Comparison of ENCODE assay signal across 8 mouse cellular contexts in genomic region chr5:96917596-96918258, GRCm38 (mm10).
DNase-seq lines count a peak whose midpoint lies in the region; ATAC-seq lines count a peak whose summit lies in the region.

No protein-coding gene starts in this region.

- peaks cover 2% of the 10 kb centered on the region for H3K4me1 ChIP-seq in hindbrain, embryonic 12.5 days
- H3K4me1 ChIP-seq in hindbrain, embryonic 10.5 days (replicated peaks) = peaks cover 16% of the 10 kb centered on the region
- H3K4me1 ChIP-seq in embryonic facial prominence, embryonic 15.5 days = 0 out of 2 replicates have a peak, but pooled peaks cover 2% of the 10 kb centered on the region
- H3K4me1 ChIP-seq in megakaryocyte, embryonic 14.5 days = peaks cover 97% of the 10 kb centered on the region

- H3K9ac ChIP-seq in hindbrain, embryonic 12.5 days = no peak overlapping the region
- no peak overlapping the region for H3K9ac ChIP-seq in embryonic facial prominence, embryonic 15.5 days

- no peak overlapping the region for H3K4me2 ChIP-seq in hindbrain, embryonic 12.5 days (replicated peaks)
- no peak overlapping the region for H3K4me2 ChIP-seq in embryonic facial prominence, embryonic 15.5 days (replicated peaks)

- no peak overlapping the region for H3K4me3 ChIP-seq in hindbrain, embryonic 12.5 days
- H3K4me3 ChIP-seq in hindbrain, embryonic 10.5 days = no peak overlapping the region
- H3K4me3 ChIP-seq in embryonic facial prominence, embryonic 15.5 days (replicated peaks) = no peak overlapping the region
- H3K4me3 ChIP-seq in megakaryocyte, embryonic 14.5 days (replicated peaks) = peak overlapping the region; percentile 86

- no peaks in the 10 kb centered on the region for H3K9me3 ChIP-seq in hindbrain, embryonic 12.5 days (replicated peaks)
- no peaks in the 10 kb centered on the region for H3K9me3 ChIP-seq in hindbrain, embryonic 10.5 days
- no peaks in the 10 kb centered on the region for H3K9me3 ChIP-seq in embryonic facial prominence, embryonic 15.5 days (replicated peaks)
- H3K9me3 ChIP-seq in megakaryocyte, embryonic 14.5 days = no peaks in the 10 kb centered on the region

- 0 out of 2 replicates have a peak overlapping the region, but pooled peaks have one; percentile 5 for H3K27ac ChIP-seq in hindbrain, embryonic 12.5 days
- no peak overlapping the region; the same call in 1 of the 2 replicates for H3K27ac ChIP-seq in hindbrain, embryonic 10.5 days
- 0 out of 2 replicates have a peak overlapping the region, but pooled peaks have one; percentile 8 for H3K27ac ChIP-seq in embryonic facial prominence, embryonic 15.5 days (replicated peaks)

- no peaks in the 10 kb centered on the region for H3K36me3 ChIP-seq in hindbrain, embryonic 12.5 days
- no peaks in the 10 kb centered on the region for H3K36me3 ChIP-seq in hindbrain, embryonic 10.5 days
- no peaks in the 10 kb centered on the region for H3K36me3 ChIP-seq in embryonic facial prominence, embryonic 15.5 days
- peaks cover 6% of the 10 kb centered on the region for H3K36me3 ChIP-seq in megakaryocyte, embryonic 14.5 days (replicated peaks; ENCODE audit: low read length)

- no peak for DNase-seq in hindbrain, embryonic 10.5 days (ENCODE audit: low spot score)
- peak; percentile 19 to 34 for DNase-seq in layer of hippocampus, postnatal 14 days (ENCODE audit: low spot score in 2 of 2)
- DNase-seq in adrenal gland, adult 18-20 months (ENCODE audit: low spot score in 2 of 2) = no peak
- DNase-seq in thymus, adult 18-20 months = no peak

- 41% methylated on average over 10 of the region's 10 CpGs for WGBS in hindbrain, embryonic 12.5 days
- 49% methylated on average over 10 of the region's 10 CpGs for WGBS in hindbrain, embryonic 10.5 days
- 43% methylated on average over 10 of the region's 10 CpGs for WGBS in embryonic facial prominence, embryonic 15.5 days

- ATAC-seq in hindbrain, embryonic 12.5 days (ENCODE audit: low FRiP score) = peak; percentile 60
- peak; percentile 50 for ATAC-seq in CD4-positive, CD25-positive, alpha-beta regulatory T cell, adult 4 months
- no peak for ATAC-seq in embryonic facial prominence, embryonic 15.5 days (ENCODE audit: insufficient number of reproducible peaks, low FRiP score, low TSS enrichment, low read depth)

- H3K27me3 ChIP-seq in hindbrain, embryonic 12.5 days = no peaks in the 10 kb centered on the region
- no peaks in the 10 kb centered on the region for H3K27me3 ChIP-seq in hindbrain, embryonic 10.5 days (ENCODE audit: insufficient read depth, poor library complexity, severe bottlenecking)
- no peaks in the 10 kb centered on the region for H3K27me3 ChIP-seq in embryonic facial prominence, embryonic 15.5 days
- H3K27me3 ChIP-seq in megakaryocyte, embryonic 14.5 days (replicated peaks) = no peaks in the 10 kb centered on the region

Comparison
In these comparisons a context has a peak if more than half of its experiments do, and no peak if none do; other contexts are left out.
1. DNase-seq: peak in layer of hippocampus, postnatal 14 days (2 of 2); none in hindbrain, embryonic 10.5 days (single experiment), adrenal gland, adult 18-20 months (0 of 2) and thymus, adult 18-20 months (0 of 2).